Mouse (Mus musculus): ENCODE results near the gene Togaram2.
"Not testable (repeated sequence)": the region's sequence is repeated elsewhere in the genome, so short reads cannot be mapped to it uniquely, and the experiment has no call there.

Togaram2 gene

DNA sequence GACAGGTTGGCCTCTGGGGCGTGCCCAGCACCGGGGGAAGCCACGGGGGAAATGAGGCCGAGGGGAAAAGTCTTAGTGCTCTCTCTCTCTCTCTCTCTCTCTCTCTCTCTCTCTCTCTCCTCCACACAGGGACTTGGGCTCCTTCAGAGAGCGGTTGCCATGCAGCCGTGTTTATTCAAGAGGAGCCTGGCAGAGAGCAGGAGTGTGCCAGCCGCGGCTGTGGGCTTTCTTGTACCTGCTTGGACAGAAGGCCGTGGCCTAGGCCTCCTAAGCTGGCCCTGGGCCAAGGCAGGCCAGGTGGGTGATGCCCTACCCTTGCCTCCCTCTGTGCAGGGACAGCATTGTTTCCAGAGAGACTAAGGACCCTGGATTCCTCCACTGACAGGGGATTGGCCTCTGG, at the start of gene Togaram2:
Togaram2 (plus strand) TSS at position 170 of the 400 bp plus-strand sequence.
- no peak for DNase-seq

DNA sequence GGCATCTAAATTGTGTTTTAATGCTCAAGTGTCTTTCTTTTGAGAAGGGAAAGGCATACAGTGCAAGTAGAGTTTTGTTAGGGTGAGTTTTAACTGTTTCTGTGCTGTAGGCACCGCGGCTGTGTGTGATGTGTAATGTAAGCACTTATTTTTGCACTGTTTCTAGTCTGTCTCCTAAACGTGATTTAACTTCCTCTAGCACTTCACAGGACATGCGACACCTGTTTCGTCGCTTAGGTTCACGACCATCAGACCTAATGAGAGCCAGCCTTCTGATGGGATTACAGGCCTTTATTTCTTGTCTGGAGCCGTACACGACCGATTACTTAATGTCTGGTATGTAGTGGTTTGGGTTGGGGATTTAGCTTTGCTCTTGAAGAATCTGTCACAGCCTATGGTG, 41.3 kb upstream of the Togaram2 start:
- no peak for DNase-seq

DNA sequence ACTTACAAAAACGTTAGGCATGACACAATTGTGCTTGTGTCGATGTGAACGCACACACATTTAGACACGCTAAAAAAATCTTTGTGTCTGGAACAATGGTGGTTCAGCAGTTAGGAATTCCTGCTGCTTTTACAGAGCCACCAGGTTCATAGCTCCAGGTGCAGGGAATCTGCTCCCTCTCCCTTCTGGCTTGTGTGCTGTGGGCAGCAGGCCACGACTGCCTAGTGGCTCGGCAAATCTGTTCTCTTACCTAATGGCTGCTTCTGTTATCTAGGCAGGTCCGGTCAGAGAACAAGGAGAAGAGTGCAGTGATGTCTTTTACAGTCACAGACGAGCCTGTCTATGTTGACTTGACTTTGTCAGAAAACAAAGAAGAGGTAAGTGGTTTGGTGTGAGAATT, 39.7 kb upstream of the Togaram2 start:
- peak; percentile 58 to 70 for DNase-seq

DNA sequence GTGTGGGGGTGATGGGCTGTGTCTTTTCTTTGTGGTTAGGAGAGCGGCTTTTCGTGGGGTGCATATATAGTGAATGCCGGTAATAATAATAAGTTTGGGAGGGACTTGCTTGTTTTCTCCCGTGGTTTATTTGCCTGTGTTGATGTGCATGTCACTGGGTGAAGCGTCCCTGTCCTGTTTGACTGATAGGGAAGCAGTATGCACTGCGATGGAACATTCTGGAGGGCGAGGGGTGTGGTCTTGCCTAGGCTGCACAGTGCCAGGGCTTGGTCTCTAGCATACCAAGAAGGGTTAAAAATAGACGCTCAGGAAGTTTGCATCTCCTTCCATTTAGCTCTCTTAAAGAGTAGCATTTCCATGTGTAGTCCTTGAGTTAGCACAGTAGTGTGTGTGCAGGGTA, 36.3 kb upstream of the Togaram2 start:
- no peak for DNase-seq

DNA sequence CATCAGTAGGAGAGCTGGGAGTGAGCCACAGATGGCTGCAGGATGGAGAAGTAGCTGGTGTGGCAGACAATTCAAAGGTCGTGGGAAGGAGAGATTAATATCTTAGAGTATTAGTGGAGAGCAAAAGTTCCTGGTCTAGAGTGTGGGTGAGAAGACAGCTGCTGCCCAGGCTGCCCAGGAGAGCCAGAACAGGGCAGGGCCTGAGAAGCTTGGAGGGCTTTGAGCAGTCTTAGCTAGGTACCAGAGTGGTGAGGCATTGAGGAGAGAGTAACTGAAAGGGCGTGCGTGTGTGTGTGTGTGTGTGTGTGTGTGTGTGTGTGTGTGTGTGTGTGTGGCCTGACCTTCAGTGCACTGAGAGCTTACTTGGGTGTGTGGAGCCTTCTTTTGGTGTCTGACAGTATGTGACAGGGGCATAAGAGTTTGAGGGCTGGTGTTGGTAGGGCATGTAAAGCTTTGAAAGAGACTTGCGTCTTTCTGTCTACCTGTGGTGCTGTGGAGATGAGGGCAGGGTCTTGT, 35.3 kb upstream of the Togaram2 start:
- DNase-seq = no peak

DNA sequence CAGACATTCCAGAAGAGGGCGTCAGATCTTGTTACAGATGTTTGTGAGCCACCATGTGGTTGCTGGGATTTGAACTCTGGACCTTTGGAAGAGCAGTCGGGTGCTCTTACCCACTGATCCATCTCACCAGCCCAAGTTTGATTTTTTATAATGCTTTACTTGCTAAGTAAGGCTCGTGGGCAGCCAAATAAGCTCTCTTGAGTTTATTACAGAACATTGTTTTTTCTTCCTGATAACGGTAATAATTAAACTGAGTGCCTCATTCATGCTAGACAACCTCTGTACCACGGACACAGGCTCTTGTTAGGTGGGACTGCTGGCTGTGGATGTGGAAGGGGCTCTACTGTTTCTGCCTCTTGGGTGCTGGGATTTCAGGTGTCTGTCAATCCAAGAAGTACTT, 34.0 kb upstream of the Togaram2 start:
- not testable (repeated sequence) for DNase-seq

DNA sequence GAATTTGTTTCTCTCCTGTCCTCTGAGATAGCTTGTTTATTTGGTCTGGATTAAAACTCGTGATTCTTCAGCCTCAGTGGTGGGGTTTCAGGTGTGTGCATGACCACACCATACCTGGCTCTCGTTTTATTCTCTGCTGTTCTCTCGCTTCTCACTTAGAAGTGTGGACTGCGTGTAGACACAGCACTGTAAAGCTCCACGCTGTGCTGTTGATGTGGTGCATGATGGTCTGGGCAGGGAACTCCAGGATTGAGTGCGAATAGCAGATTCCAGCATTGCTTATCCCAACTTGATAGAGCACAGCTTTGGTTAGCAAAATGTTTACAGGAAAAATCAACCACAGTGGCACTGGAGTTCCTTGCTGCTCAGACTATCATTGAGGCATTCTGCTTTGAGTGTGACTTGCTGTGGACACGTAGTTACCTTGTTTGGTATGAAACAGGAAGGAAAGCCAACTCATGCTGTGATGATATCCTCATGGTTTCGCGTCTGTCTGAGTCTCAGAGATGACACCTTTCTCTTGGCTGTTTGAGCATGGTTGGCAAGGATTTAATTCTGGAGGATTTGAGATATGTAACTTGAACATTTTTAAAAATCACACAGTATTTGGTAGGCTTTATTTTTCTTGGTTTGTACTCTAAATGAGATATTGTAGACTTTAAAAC, 32.5 kb upstream of the Togaram2 start:
- peak; percentile 15 to 49 for DNase-seq

DNA sequence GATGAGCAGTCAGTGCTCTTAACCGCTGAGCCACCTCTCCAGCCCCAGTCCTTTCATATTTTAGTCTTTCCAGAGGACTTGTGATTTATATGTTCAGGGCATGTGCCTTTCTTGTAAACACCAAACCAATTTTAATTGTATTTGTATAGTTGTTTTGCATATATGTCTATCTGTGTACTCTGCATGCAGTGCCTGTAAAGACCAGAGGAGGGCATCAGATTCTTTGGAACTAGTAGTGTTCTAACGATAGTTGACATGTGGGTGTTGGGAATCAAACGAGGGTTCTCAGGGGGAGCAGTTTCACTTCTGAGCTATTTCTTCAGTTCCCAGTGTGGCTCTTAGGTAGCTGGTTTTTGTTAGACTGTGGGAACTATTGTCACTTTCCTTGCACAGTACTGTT, 30.9 kb upstream of the Togaram2 start:
- no peak for DNase-seq

DNA sequence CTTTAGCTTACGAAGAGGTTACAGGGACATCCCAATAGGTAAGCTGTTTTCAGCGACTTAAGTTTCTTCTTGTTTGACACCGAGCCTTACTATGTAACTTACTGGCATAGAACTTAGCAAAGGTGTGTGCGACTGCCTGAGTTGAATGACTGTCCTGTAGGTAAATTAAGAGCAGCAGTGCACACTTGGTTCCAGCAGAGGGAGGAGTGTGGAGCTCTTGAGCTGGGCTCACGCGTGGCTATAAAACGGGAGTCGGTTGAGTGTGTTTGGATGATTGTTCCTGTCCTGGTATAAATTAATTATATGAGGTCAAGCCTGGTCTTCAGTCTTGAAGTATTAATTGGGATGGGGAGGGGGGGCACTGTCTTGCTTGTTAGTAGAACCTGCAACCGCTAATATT, 23.1 kb upstream of the Togaram2 start:
- no peak for DNase-seq

DNA sequence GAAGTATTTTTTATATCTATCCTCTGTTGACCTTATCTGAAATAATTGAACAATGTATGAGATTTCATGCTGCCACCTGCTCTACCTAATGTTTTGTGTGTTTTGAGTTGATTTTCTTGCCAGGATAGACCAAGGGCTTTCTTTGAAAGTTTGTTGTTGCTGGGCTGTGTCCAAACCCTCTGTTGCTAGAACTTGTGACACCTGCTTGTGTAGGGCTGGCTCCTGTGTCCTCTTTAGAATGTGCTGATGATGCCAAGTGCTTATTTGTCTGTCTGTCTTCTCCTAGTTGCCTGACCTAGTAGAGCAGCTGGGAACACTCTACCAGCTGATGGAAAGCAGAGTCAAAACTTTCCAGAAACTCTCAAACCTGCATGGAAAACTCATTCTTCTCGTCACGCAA, 20.6 kb upstream of the Togaram2 start:
- DNase-seq = no peak

DNA sequence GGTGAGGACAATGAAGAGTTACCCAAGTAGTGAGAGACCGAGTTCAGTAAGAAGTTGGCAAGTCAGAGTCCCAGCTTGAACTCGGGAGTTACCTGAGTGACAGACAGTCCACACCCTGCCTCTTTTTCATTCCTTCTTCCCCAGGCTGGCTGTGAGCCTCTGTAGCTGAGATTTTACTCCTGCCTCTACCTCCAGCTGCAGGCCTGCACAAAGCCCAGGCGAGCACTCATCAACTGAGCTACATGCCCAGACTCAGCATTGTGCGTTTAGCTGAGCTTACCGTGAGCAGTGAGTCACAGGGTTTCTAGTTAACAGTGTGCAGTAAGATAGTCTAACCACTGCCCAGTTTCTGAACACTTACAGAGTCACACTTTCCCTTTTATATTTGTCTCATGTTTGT, 20.1 kb upstream of the Togaram2 start:
- no peak for DNase-seq

DNA sequence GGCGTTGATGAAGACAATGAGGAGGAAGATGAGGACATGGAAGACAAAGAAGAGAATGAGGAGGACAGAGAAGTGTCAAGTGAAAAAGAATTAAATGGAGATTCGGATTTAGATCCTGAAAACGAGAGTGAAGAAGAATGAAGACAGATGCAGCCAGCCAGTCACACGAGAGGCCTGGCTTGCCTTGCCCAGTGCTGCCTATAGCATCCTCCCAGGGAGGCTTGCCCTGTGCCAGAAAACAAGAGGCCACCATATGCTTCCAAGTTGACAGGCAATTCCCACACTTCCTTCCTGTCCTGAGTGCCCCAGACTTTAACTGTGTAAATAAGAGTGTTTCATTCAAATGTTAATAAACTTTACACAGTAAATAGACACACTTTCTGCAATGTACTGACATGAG, 15.5 kb upstream of the Togaram2 start:
- DNase-seq = peak; percentile 55 to 58

DNA sequence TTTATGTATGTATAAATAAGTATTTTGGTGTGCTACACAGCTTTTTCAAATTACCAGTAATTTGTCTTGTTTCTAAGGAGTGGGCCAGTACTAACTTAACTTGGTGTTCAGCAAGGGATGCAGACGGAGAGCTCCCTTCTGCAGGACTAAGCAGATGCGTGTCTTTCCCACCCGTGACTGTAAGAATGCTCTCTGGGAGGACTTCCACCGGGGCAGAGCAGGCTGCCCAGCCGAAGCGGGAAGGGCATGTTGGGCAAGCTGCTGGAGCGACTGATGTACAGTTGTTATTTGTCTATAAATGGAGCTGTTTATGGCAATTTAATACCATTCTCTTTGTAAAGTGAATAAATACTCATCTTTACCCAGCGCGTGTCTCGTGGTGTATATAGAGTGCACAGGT, 14.4 kb upstream of the Togaram2 start:
- DNase-seq = no peak

DNA sequence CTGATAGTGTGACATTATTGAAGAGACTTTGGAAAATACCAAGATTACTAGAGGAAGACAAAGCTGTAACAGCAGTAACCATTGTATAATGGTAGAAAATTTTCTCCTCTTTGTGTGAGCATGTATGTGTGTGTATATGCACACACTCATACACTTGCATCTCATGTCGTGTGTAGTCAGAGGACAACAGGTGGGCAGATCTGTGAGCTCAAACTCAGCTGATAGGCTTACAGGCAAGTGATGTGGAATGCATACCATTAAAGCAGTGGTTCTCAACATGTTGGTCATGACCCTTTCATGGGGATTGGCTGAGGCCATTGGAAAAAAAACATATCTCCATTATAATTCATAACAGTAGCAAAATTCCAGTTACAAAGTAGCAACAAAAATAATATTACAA, 12.7 kb upstream of the Togaram2 start:
- DNase-seq = no peak

DNA sequence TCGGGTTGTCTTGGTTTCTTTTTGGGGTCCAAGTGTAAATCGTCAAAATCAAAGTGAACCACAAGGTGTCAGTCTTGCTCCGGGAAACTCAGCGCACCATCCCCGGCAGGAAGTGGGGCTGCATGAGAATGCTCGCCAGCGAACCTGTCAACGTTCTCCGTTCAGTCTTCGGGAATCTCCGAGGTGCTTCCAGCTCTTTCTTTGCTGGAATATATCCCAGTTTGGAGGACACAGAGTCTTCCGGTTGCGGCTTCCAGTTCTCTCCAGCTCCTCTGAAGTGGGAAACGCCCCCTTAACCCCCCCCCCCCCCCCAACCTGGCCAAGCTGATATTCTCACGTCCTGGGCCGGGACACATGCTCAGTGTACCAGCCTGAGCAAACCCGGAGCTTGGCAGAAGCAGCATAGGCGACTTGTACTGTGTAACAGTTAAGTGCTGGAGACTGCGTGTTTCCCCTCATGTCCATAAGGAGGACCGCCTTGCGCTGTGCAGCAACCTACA, 10.3 kb upstream of the Togaram2 start:
- DNase-seq = peak; percentile 64 to 72

DNA sequence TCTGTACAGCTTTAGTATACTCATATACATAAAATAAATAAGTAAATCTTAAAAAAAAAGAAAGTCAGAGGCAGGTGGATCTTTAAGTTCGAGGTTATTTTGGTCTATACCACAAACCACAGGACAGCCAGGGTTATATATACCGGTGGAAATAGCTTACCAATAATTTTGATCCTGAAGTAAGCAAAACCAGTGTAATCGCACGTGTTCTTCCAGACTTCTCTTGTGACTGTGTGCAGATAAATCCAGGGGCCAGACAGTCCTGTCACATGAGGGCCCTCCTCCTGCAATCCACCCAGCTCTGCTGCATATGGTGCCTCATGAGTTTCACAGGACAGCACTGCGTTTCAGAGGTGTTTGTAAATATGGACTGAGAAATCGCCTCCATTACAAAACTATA, 9.6 kb upstream of the Togaram2 start:
- DNase-seq = no peak

DNA sequence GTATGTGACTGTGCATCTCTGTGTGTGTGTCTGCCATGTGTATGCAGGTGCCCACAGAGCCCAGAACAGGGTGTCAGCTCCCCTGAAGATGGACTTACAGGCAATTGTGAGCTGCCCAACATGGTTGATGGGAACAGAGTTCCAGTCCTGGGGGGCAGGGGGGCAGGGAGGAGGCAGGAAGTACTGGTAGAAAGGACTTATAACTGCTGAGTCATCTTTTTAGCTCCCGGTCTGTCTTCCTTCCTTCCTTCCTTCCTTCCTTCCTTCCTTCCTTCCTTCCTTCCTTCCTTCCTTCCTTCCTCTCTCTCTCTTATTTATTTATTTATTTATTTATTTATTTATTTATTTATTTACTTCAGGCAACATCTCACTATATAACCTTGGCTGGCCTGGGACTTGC, 8.9 kb upstream of the Togaram2 start:
- DNase-seq = no peak

DNA sequence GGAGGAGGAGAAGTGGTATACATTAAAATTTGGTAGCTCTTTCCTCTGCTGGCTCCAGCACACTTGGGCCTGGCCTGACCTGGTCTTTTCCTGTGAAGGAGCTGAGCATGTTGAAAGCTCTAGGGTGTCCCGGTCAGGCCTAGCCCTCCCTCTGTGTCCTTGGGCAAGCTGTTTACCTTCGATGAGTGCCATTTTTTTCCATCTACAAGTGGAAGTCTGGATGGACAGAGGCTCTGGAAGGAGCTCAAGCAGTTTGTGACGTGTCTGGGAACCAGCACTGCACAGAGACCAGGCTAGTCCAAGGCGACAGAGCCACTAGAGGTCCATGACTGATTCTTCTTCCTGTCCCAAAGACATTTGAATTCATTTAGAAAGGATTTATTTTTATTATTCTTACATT, 7.9 kb upstream of the Togaram2 start:
- DNase-seq = no peak

DNA sequence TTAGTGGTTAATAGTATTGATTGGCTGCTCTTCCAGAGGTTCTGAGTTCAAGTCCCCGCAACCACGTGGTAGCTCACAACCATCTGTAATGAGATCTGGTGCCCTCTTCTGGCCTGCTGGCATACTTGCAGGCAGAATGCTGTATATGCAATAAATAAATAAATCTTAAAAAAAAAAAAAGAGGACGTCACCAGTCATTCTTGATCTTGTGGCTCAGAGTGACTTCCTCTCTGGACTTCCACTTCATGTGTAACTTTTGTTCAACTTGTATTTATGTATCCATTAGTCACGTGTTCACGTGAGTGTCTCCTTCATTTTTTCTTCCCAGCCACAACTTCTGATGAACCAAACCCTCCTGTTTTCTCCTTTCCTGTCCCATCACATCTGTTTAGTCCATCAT, 3.5 kb upstream of the Togaram2 start:
- no peak for DNase-seq

DNA sequence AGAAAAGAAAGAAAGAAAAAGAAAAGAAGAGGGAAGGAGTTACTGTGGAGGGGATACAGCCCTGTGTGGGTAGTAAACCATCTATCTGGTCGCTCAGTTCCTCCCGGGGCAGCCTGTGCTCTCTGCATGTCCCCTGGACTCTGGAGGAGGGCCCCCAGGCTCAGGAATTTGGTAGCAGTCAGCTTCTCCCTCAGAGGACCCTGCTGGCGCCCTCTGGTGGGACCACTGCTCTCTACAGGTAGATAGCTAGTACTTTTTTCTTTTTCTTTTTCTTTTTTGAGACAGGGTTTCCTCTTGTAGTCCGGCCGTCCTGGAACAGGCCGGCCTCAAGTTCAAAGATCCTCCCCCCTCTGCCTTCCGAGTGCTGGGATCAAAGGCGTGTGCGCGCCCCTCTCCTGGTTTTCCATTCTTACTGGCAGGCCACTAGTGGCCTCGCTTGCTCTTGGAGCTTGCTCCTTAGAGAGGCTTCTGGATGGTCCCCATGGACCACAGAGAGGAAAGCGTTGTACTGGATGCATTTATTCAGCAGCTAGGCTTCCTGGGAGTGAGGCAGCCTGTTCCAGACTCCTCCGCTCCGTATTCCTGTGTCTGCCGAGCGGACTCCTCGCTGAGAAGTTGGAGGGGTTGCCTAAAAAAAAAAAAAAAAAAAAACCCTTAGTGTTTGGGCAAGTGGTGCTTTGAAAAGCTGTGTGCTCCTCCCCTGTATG, 1.1 kb upstream of the Togaram2 start:
- no peak for DNase-seq

DNA sequence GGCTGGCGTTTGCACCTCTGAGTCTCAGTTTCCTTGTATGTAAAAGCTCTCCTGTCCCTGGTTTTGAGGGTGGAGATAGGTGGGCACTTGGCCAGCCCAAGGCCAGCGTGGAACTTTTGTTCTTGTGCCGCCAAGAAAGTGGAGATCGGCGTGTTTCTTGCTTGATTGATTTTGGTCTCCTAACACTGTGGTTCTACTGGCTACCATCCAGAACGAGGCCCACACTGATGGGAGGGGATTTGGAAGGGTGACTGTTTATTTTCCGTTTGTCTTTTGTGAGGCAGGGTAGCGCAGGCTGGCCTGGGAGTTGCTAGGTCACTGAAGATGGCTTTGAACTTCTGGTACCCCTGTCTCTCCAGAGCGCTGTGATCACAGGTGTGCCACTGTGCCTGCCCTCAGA, 875 bp downstream of the Togaram2 start:
- no peak for DNase-seq

DNA sequence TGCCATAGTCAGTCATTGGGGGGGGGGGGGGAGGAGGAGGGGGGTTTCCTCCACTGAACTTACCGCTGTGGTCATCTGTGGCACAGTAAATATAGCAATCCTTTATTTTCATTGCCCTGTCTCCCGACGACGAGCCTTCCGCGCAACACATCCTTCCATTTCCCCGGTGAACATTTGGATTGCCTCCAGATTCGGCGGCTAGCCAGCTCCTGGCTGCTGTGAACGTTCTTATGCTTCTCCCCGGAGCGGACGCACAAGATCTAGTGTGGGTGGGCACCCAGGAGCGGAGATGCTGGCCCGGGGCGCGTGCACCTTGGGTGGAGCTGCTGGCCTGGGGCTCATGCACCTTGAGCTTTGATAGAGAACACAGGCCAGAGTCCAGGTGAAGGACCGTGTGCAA, 1.8 kb downstream of the Togaram2 start:
- DNase-seq = peak; percentile 18 to 34

DNA sequence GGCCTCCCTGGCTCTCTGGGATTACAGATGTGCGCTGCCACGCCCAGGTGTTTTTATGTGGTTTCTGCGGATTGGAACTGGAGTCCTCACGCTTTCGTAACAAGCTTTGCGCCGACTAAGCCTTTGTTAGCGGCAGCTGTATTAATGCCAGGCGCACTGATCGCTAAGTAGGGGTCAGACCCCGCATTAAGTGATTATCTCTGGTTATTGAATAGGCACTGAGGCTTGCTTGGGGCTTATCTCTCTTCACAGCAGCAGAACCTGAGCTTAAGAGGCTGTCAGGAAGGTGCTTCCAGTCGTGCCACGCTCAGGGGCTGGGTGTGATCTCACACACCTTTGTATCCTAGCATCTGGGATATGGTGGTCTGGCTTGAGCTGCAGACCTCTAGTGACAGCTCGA, 8.6 kb downstream of the Togaram2 start:
- no peak for DNase-seq

DNA sequence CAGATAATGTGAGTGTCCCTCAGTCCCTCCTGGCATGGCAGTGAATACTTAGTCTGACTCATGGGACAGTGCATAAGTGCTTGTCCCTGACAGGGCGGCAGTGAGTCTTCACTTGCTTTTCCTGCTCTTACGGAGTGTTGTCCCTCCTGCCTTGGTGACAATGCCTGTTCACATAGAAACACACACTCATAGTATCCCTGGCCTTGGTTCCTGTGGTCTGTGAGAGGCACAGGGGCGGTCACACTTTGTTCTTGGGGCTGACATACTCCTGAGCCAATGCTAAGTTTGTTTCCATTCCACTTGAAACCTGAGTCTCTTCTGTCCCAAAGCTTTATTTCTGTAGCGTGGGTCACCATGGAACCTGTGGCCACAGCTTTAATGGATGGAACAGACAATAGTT, 9.3 kb downstream of the Togaram2 start:
- DNase-seq = no peak
